Mouse (Mus musculus) frontal cortex, postnatal 25 days (tissue): ENCODE measurements around the gene Cwf19l2.
A peak's percentile ranks its signal among the peaks of the same experiment; 100 is the strongest.
"Not testable (repeated sequence)": the region's sequence is repeated elsewhere in the genome, so short reads cannot be mapped to it uniquely, and the experiment has no call there.

ENCODE experiments used
- DNase-seq, 2 experiments: peaks; one replicate each; pipeline ENCODE4 v3.0.0; 2022; ENCODE audit warnings: low spot score in 2 of 2

Gene Cwf19l2

GRCm38 (mm10) chr9:3403251-3404208, at the start of gene Cwf19l2:
Gene Cwf19l2, plus strand, starts transcription at chr9:3403592.
- peak; percentile 52 to 72 for DNase-seq

GRCm38 (mm10) chr9:3376323-3376722, 27.1 kb upstream of the Cwf19l2 start:
- DNase-seq, result not testable (repeated sequence)

- peak in 1 of 2 experiments; percentile 11 for DNase-seq
Observed at GRCm38 (mm10) chr9:3404372-3404771, 980 bp downstream of the Cwf19l2 start.

- not testable (repeated sequence) for DNase-seq
Observed at GRCm38 (mm10) chr9:3439555-3440300, 36.3 kb downstream of the Cwf19l2 start.

GRCm38 (mm10) chr9:3471897-3472296, 68.5 kb downstream of the Cwf19l2 start:
- no peak for DNase-seq

GRCm38 (mm10) chr9:3518645-3519044, 115.3 kb downstream of the Cwf19l2 start:
- no peak for DNase-seq

GRCm38 (mm10) chr9:3519178-3519577, 115.8 kb downstream of the Cwf19l2 start:
- DNase-seq, result no peak

GRCm38 (mm10) chr9:3521031-3521430, 117.6 kb downstream of the Cwf19l2 start:
- DNase-seq, result no peak
